Comparison of ENCODE assay signal across 18 mouse cellular contexts in the genomic region with DNA sequence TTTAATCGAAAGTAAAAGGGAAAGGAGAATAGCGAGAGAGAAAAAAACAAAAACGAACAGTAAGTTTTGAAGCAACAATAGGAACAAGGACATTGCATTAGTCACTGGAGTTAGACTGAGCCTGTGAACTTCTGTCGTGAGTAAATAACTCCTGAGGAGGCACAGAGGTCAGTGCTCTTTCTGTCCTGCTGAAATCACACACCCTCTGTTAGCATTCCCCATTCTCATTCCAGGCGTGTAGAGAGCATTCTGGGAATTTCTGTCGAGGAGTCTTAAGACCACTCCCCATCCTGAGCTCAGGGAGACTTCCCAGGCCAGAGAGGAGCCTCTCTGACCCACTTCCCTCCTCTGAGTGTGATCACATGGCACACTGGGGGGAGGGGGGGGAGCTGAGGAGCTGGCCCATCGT. TPM values are rescaled to one million over a fixed set of nuclear protein-coding genes. Genes with fewer than 3 reads are reported as not detected.
DNase-seq lines count a peak whose midpoint lies in the region; ATAC-seq and TF ChIP-seq lines count a peak whose summit lies in the region.
"Had no signal": no experiment of that assay in that cellular context is flagged by ENCODE, and none has a peak within 500 bp of the region (broad histone marks: within the 10 kb centered on the region; RNA-seq: fewer than 3 reads in every experiment).

No protein-coding gene starts in this region.

- peak; percentile 74 for ATAC-seq in lung, embryonic 16.5 days (ENCODE audit: low read depth)
- ATAC-seq: forebrain, embryonic 13.5 days; intestine, postnatal 0 days; midbrain, embryonic 15.5 days had no signal

- H3K4me1 ChIP-seq in spleen, adult 2 months (ENCODE audit: control insufficient read depth, insufficient read depth, insufficient read length), result peaks cover 14% of the 10 kb centered on the region
- 0 out of 2 replicates have a peak, but pooled peaks cover 2% of the 10 kb centered on the region for H3K4me1 ChIP-seq in lung, embryonic 16.5 days (replicated peaks; ENCODE audit: control insufficient read depth, insufficient read depth, low read length)
- H3K4me1 ChIP-seq: lung, embryonic 15.5 days had no signal

- H3K9me3 ChIP-seq in lung, embryonic 16.5 days (ENCODE audit: control insufficient read depth, low read length), result no peaks in the 10 kb centered on the region
- H3K9me3 ChIP-seq: forebrain, embryonic 13.5 days; hindbrain, embryonic 10.5 days; limb, embryonic 12.5 days; lung, embryonic 15.5 days; midbrain, embryonic 15.5 days had no signal

- WGBS in spleen, adult 2 months, result 69% methylated on average over 7 of the region's 7 CpGs
- WGBS in lung, embryonic 16.5 days, result 52% methylated on average over 7 of the region's 7 CpGs

- peak overlapping the region; percentile 38; the same call in 1 of the 2 replicates for H3K27ac ChIP-seq in gastrocnemius, adult 2 months
- H3K27ac ChIP-seq in spleen, adult 2 months (ENCODE audit: insufficient read depth, low read length), result peak overlapping the region; percentile 37; the same call in 1 of the 2 replicates
- no peak overlapping the region for H3K27ac ChIP-seq in lung, embryonic 16.5 days (ENCODE audit: low read length)
- H3K27ac ChIP-seq: forebrain, embryonic 13.5 days; hindbrain, embryonic 10.5 days; limb, embryonic 12.5 days; lung, embryonic 15.5 days; midbrain, embryonic 15.5 days had no signal

- no peak for TF ChIP-seq CTCF in gastrocnemius, adult 2 months (IDR thresholded peaks at IDR 0.05)
- TF ChIP-seq CTCF in spleen, adult 2 months (IDR thresholded peaks at IDR 0.05; ENCODE audit: extremely low read depth, insufficient read depth, insufficient read length, insufficient replicate concordance), result no peak

- intact Hi-C loops in gastrocnemius, adult 2 months (cut with DNase I), result no loop called here
- intact Hi-C loops in left cerebral cortex, postnatal 14 days (cut with DNase I), result no loop called here

- TF ChIP-seq POLR2A in spleen, adult 2 months (IDR thresholded peaks at IDR 0.05; ENCODE audit: low read depth, low read length), result no peak

- DNase-seq in gastrocnemius, adult 2 months, result no peak
- DNase-seq in gastrocnemius, postnatal 4 days (ENCODE audit: low spot score in 2 of 2), result no peak
- DNase-seq in spleen, adult 2 months (ENCODE audit: low read depth in 1 of 2, low spot score in 2 of 2), result no peak
- no peak for DNase-seq in spleen, postnatal 4 days (ENCODE audit: low spot score in 2 of 2)
- DNase-seq in left cerebral cortex, postnatal 14 days (ENCODE audit: low spot score in 2 of 2), result no peak
- no peak for DNase-seq in urinary bladder, adult 2 months (ENCODE audit: low spot score)
- no peak for DNase-seq in cerebellum, postnatal 36 days
- DNase-seq: B cell, adult 2 months; cerebellum, adult 11 months; kidney, postnatal 25 days; right cerebral cortex, adult 18-20 months had no signal

- no peak overlapping the region for H3K9ac ChIP-seq in lung, embryonic 16.5 days (ENCODE audit: low read length)
- H3K9ac ChIP-seq: forebrain, embryonic 13.5 days; limb, embryonic 12.5 days; lung, embryonic 15.5 days; midbrain, embryonic 15.5 days had no signal

- H3K36me3 ChIP-seq in spleen, adult 2 months (ENCODE audit: control insufficient read depth, insufficient read depth, low read length), result peaks cover 3% of the 10 kb centered on the region
- H3K36me3 ChIP-seq in lung, embryonic 16.5 days (ENCODE audit: control insufficient read depth, insufficient read depth, low read length), result no peaks in the 10 kb centered on the region
- H3K36me3 ChIP-seq: hindbrain, embryonic 10.5 days; limb, embryonic 12.5 days; lung, embryonic 15.5 days; midbrain, embryonic 15.5 days had no signal

- no peaks in the 10 kb centered on the region for H3K27me3 ChIP-seq in spleen, adult 2 months (ENCODE audit: control insufficient read depth, insufficient read depth, low read length)
- no peaks in the 10 kb centered on the region for H3K27me3 ChIP-seq in lung, embryonic 16.5 days (ENCODE audit: control insufficient read depth, insufficient read depth, low read depth, low read length)
- H3K27me3 ChIP-seq: forebrain, embryonic 13.5 days; limb, embryonic 12.5 days; lung, embryonic 15.5 days; midbrain, embryonic 15.5 days had no signal

- no peak overlapping the region for H3K4me3 ChIP-seq in gastrocnemius, adult 2 months
- H3K4me3 ChIP-seq in spleen, adult 2 months (ENCODE audit: extremely low read depth, insufficient read depth, insufficient read length), result no peak overlapping the region
- H3K4me3 ChIP-seq in lung, embryonic 16.5 days (ENCODE audit: low read length), result no peak overlapping the region
- H3K4me3 ChIP-seq: forebrain, embryonic 13.5 days; hindbrain, embryonic 10.5 days; limb, embryonic 12.5 days; lung, embryonic 15.5 days; midbrain, embryonic 15.5 days had no signal

- no peak overlapping the region for H3K4me2 ChIP-seq in lung, embryonic 16.5 days (ENCODE audit: low read depth, low read length)
- H3K4me2 ChIP-seq: forebrain, embryonic 13.5 days; limb, embryonic 12.5 days; lung, embryonic 15.5 days; midbrain, embryonic 15.5 days had no signal

RNA-seq across cellular contexts. Expression of gene Fam49a, which starts 16.5 kb away (rescaled TPM):
- 1 to 10 TPM; 5.5 to 6.3 TPM for total RNA-seq in gastrocnemius, adult 2 months (2021)
- total RNA-seq in gastrocnemius, postnatal 4 days (2021), result 10 to 100 TPM; 12.8 to 15.9 TPM
- 9.6 and 11.3 TPM in 2 replicates for polyA plus RNA-seq in spleen, adult 2 months (2012; rRNA removed)
- 16.8 TPM in 2 replicates for polyA plus RNA-seq in lung, embryonic 16.5 days (2015; fragmentation: Nextera tagmentation; extraction: Ambion mirVana)
- total RNA-seq in left cerebral cortex, postnatal 14 days (2021), result 100 to 1,000 TPM; 287 to 288 TPM
- polyA plus RNA-seq in urinary bladder, adult 2 months (2012; rRNA removed), result 12.3 and 18.9 TPM in 2 replicates

Comparison
In these comparisons a context has a peak if more than half of its experiments do, and no peak if none do; other contexts are left out.
1. RNA of gene Fam49a, which starts 16.5 kb away (total RNA-seq): 287 to 288 TPM in left cerebral cortex, postnatal 14 days; 12.8 to 15.9 TPM in gastrocnemius, postnatal 4 days and 5.5 to 6.3 TPM in gastrocnemius, adult 2 months; every median in the first group is over 10 times any median in the second.